In genomic region chr17:45506700-45507189, GRCm38 (mm10) we compare ENCODE assay signal across 8 mouse cellular contexts. TPM values are rescaled to one million over a fixed set of nuclear protein-coding genes. Genes with fewer than 3 reads are reported as not detected.
DNase-seq lines count a peak whose midpoint lies in the region; ATAC-seq and TF ChIP-seq lines count a peak whose summit lies in the region.

Gene Aars2, plus strand, starts transcription at chr17:45506841.

- DNase-seq in ZHBTc4 (ENCODE audit: low read depth, low spot score): peak; percentile 97
- peak; percentile 97 for DNase-seq in gastrocnemius, adult 2 months
- DNase-seq in hindlimb bud, embryonic 11.5 days (ENCODE audit: extremely low spot score, low read depth, low spot score): peak; percentile 77
- peak; percentile 88 to 92 for DNase-seq in left cerebral cortex, adult 8-10 months (ENCODE audit: low spot score in 2 of 2)
- peak; percentile 95 to 96 for DNase-seq in right cerebral cortex, postnatal 10 days (ENCODE audit: low spot score in 2 of 2)
- peak; percentile 94 for DNase-seq in urinary bladder, postnatal 25 days (ENCODE audit: low spot score)

- H3K4me1 ChIP-seq in megakaryocyte, embryonic 14.5 days: peaks cover 55% of the 10 kb centered on the region

- H3K36me3 ChIP-seq in megakaryocyte, embryonic 14.5 days (replicated peaks; ENCODE audit: low read length): peaks cover 37% of the 10 kb centered on the region

- H3K4me3 ChIP-seq in gastrocnemius, adult 2 months: peak within 1 kb of the TSS; percentile 95
- H3K4me3 ChIP-seq in megakaryocyte, embryonic 14.5 days (replicated peaks): peak within 1 kb of the TSS; percentile 98

- ATAC-seq in common myeloid progenitor, adult 5-6 weeks (replicated peaks; ENCODE audit: low read depth, poor library complexity, severe bottlenecking): peak; percentile 88

- peak within 1 kb of the TSS; percentile 95 for H3K27ac ChIP-seq in gastrocnemius, adult 2 months

- peak; percentile 85 for TF ChIP-seq CTCF in gastrocnemius, adult 2 months (IDR thresholded peaks at IDR 0.05)

- intact Hi-C loops in gastrocnemius, adult 2 months (cut with DNase I): no loop called here

- no peaks in the 10 kb centered on the region for H3K9me3 ChIP-seq in megakaryocyte, embryonic 14.5 days

- H3K27me3 ChIP-seq in megakaryocyte, embryonic 14.5 days (replicated peaks): peaks cover 10% of the 10 kb centered on the region

RNA-seq across cellular contexts. Expression of gene Aars2, which starts in this region (rescaled TPM):
- total RNA-seq in common myeloid progenitor, adult 5-6 weeks (2017): 11.1 and 11.4 TPM in 2 replicates
- 10 to 100 TPM; 13.4 to 15.8 TPM for total RNA-seq in gastrocnemius, adult 2 months (2021)
- 10 to 100 TPM; 22.0 to 25.1 (median 22.8) TPM for total RNA-seq in left cerebral cortex, adult 8-10 months (2022)
- 12.6 and 19.9 TPM in 2 replicates for polyA plus RNA-seq in megakaryocyte, embryonic 14.5 days (2012; ENCODE audit: insufficient read depth, low replicate concordance)

Comparison
In these comparisons a context has a peak if more than half of its experiments do, and no peak if none do; other contexts are left out.
1. Peak in every context shown above with its lines: DNase-seq, ATAC-seq, H3K4me3 ChIP-seq and H3K27ac ChIP-seq.